Mouse (Mus musculus): ENCODE data around the gene Acvr1b.

Gene Acvr1b

DNA sequence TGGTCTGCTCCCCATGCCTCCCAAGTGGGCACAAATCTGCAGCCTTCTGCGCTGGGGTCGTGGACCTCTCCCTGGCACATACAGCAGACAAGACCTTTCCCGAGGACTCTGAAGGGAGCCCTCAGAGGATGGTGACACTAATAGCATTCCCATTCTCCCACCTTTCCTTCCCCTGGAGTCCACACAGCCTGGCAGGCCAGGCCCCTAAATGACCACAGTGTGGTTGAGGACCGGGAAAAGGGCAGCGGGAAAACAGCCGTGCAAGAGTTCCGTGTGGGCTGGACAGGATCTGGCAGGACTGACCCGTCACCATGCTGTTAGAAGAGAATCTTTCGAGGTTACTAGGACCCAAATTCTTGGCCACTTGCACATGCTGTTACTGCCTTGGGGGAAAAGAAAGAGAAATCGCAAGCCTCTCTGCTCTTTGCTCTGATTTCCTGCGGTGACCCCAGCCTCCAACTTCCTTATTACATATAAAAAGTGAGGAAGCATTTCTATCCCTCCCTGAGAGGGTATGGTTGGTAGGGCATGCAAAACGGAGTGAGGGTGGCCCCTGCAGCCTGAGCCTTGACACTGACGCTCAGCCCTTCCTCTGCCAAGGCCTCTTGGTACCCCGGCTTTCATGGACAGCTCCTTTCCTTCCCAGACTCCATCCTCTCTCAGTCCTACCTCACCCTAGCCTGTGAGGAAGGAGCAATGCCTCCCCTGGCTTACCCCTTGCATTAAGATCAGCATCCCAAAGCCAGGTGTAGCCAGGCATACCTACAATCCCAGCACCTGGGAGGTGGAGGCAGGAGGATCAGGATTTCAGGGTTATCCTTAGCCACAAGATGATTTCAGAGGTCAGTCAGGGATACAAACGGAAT lies 27.5 kb upstream of the Acvr1b start:
- no peak for DNase-seq (ENCODE audit: low read depth)

DNA sequence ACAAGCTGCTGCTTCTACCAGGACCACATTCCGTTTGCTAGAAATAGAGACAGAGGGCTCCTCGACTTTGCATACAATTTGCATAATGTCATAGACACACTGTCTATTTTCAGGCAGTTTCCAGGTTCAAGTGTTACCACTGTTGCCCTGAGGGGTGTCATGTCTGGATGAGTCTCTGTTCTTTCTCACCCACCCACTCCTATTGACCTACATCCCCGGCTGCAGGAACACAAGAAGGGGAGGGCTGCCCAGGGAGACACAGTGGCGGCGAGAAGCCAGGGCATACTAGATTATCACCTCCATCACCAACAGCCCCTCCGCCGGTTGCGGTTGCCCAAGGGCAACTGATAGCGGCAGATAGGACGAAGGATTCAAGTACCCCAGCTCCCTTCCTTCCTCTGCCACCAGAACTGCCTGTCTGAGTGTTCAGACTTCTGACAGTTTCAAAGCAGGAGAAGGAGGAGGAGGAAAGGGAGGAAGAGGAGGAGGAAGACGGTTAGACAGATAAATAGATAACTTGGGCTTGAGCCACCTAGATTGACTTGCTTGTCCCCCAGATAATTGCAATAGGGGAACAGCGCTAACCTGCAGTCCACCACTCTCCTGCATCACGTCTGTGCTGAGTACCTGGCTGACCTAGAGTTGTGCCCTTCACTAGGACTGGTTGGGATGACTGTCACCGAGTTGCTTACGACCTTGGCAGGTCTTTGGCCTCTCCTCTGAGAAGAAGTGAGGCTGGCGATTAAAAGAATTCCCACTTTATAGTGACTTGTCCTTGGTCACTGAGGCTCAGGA lies 26.6 kb upstream of the Acvr1b start:
- no peak for DNase-seq (ENCODE audit: low read depth)

DNA sequence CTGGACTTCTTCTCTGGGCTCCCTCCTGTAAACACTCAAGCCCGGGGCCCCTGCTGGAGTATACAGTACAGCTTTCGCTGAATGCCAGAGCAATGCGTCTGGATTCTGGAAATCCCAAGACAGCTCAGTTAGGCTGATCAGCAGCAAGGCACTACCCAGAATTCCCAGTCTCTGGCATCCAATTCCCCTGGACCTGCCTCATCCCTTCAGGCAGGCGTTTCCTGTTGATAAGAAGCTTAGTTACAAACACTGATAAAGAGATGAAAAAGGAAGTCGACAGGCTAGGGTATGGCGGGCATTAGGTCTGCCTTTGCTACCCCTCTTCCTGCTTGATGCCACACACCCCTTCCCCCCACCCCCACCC lies 26.0 kb upstream of the Acvr1b start:
- no peak for DNase-seq (ENCODE audit: low read depth)

DNA sequence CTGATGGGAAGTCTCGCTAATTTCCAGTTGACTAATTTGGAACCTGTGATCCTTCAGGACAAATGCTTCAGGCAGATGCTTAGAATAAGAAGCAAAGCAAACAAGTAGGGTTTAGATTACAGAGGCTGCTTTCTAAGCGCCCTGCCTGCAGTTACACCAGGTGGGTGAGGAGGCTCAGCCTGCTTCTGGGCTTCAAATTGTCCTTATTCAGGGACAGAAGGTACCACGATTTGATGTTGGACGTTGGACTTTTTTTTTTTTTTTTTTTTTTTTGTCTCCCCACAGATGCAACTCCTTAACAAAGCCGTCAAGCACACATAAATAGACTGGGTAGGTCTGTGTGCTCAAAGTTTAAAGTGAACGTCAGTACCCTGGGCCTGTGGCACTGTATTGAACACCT lies 25.3 kb upstream of the Acvr1b start:
- no peak for DNase-seq (ENCODE audit: low read depth)

DNA sequence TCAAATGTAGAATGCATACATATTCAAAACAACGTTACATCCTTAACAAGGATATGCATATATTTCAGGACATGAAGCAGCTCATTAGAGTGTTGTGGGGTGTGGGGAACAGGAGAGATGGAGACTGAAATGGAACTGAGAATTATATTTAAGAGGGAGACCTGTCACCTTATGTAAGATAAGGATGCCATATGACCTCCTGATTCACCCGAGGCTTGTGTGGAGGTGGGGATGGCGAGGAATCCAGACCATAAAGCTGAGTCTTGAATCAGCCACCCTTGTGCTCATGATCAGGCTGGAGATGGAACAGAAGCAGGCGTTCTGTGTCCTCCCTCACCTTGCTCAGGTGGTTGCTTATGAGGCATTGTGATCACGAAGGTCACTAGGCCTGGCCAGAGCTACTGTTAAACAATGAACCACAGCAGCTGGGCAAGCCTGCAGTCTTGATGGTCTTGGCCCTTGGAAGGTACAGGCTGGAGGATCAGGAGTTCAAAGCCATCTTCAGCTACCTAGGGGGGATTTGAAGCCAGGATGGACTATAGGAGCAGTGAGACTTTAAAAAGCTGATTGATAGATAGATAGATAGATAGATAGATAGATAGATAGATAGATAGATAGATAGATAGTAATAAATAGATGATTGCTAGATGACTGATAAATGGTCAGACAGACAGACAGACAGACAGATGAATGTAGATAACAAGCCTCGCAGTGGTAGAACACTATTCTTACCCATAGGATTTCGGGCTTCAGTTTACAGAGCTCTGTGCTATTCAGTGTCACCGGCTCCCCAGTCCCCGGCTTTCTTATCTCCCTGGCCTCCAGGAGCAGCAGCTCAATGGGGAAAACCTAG lies 22.2 kb upstream of the Acvr1b start:
- DNase-seq (ENCODE audit: low read depth), result no peak

DNA sequence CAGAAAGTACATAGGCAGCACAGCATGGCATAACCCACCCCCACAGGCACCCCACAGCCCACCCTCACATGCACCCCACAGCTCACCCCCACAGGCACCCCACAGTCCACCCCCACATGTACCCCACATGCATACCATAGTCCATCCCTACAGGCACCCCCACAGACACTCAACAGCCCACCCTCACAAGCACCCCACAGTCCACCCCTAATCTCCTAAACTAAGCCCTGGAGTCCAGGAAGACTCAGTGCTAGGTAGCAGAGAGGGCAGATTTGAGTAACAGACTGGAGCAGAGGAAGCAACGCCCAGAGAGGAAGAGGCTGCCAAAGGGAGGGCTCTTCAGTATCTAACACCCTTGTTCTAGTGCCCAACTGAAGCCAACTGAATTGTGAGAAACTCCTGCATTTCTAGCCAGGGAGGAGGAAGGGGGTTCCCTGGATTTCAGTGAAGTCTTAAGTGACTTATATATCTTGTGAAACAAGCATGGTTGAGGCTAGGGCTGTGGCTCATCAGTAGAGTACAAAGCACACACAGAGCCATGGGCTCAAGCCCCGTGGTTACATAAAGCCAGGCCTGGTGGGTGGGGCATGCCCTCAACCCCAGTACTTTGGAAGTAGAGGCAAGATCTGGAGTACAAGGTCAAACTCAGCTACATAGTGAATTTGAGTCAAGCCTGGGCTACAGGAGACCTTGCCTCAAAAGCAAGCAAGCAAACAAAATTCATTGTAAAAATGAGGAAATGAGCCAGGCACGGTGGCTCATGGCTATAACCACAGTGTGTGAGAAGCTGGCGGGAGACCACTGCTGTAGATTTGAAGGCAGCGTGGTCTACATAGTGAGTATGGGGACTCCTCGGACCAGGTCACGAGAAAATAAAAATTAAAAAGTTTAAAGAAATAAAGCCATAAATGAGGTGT lies 18.9 kb upstream of the Acvr1b start:
- no peak for DNase-seq (ENCODE audit: low read depth)

DNA sequence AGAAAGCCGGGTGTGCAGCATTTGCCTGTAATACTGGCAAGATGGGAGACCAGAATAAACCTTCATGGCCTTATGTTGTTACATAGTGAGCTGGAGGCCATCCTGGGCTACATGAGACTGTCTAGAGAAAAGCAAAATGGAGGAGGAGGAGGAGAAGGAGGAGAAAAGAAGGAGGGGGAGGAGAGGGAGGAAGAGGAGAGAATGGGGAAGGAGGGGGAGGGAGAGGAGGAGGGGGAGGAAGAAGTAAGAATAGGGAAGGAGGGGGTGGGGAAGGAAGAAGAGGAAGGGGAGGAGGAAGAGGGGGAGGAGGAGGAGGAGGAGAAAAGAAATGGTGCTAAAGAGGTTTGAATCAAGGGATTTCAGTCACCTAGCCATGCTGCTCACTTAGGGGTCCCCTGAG lies 13.7 kb upstream of the Acvr1b start:
- no peak for DNase-seq (ENCODE audit: low read depth)

DNA sequence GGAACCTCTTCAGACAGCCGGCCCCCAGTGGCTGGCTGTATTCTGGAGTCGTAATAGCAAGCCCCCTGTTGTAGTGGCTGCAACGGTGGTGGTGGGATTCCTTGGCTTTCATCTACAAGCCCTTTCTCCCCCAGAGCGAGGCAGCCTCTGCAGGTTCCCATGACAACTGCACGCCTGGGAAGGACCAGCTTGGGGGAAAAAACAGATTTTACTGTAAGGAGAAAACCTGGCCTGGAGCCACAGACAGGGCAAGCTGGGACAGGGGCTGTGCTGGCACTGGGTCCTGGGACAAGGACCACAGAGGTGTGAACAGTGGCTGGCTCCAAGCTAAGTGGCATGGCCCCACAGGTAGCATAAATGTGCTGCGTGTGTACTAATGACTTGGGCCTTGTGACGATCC lies 13.3 kb upstream of the Acvr1b start:
- no peak for DNase-seq (ENCODE audit: low read depth)

DNA sequence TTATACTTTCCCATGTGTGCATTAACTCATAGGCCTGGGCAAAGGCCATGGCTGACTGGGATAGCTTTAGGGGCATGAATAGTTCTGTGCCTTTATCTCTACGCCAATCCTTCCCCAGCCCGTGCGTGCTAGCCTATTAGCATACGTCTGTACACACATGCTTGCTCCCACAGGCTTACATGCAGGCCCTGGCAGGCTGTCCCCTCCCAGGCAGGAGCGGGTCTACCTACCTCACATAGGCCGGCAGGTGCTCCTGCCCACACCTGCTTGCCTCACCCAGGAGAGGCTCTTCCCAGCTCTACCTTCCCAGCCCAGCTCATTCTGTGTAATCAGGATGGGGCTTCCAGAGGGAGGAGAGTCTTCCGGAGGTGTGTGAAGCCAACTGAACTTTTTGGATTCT lies 12.3 kb upstream of the Acvr1b start:
- no peak for DNase-seq (ENCODE audit: low read depth)

DNA sequence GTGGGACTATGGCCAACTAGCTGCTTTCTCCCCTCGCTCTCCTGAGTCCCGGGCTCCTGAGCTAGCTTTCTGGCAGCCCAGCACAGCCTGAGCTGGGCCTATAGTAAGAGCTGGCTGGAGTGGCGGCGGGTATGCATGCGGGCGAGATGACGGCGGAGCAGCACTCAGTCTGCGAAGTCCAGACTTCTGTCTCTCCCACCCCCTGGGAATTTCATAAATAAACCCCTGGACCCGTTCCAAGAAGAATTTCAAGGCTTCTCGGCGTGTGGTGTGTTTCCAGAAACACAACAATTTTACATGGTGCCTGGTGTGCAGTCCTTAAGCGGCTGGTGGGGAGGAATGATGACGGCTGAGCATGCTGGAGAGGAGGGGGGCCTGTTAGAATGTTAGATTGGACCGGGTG lies 10.8 kb upstream of the Acvr1b start:
- no peak for DNase-seq (ENCODE audit: low read depth)

DNA sequence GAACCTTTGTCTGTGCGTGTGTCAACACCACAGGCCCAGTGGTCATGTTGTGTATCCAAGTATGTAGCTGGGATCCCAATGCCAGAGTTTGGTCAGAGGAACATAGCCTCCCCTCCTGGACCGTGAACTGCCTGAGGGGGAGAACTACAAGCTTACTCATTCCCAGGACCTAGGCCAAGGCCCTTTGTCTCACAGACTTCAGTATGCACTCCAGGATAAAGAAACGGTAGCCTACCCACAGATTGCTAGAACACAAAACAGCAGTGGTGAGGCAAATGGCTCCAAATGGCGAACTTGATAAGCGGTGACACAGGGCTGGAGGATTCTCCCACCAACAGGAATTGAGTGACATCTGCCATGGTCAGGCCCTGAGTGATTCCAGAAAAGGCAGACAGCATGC lies 10.0 kb upstream of the Acvr1b start:
- peak; percentile 82 for DNase-seq (ENCODE audit: low read depth)

DNA sequence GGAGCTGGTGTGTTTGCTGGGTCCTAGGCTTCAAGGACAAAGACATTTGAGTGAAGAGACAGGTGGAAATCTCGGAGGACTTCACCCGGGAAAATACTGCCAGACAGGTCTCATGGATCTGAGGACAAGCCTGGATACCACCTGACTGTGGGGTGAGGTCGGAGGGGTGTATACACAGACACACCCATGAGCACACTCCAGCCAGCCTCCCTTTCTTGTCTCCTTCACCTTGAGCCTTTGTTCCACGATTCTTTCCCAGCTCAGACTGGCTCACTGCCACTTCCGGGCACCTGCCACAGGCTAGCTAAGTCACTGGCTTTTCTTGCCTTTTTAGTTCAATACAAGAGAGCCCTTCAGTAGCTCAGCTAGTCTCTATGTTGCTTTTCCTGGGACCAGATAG lies 9.6 kb upstream of the Acvr1b start:
- no peak for DNase-seq (ENCODE audit: low read depth)

DNA sequence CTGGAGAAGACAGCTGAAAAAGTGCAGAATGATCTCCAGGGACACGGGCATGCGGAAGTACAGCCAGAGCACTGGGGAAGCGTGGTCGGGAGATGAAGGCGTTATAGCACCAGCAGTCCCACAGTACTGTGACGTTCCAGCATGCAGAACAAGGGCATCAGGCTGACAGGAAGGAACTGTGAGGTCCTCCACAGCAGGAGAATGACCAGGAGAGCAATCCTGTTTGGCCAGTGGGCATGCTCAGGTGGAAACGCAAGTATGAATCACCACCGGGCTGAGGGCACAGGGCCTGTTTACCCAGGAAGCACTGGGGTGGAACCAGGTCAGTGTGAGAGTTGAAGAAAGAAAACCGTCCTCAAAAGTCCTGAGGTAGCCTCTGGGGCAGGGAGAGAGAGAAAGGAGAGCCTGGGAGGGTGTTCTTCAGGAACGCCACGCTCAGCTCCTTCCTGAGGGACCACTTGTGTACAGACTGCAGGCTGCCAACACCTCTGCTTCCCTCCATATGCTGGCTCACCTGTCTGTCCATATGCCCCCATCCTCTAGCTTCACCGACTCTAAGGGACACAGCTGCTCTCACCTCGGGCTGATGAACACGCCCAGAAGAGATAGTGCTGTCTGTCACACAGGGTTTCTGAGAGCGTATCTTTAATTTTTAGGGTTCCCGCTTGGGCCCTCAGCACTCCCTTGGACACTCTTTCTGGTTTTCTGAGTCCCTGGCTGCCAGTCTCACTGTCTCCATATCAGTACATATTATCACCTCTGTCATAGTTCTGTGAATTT lies 8.0 kb upstream of the Acvr1b start:
- DNase-seq (ENCODE audit: low read depth), result no peak

DNA sequence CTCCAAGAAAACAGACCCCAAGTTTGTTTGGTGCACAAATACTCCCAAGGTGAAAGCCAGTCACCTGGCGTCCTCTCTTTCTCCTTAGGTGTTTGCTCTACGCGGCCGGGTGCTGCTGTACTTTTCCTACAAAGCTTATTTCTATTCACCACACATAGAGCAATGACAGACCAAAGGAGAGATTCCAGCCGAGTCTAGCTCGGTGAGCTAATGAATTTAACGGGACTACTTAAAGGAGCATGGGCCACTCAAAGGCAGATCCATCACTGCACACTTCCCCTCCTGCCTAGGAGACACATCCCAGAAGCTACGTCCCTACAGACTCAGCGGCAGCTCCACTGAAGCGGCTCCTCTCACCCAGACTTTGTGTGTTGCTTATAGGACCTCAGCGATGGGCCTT lies 6.3 kb upstream of the Acvr1b start:
- no peak for DNase-seq (ENCODE audit: low read depth)

DNA sequence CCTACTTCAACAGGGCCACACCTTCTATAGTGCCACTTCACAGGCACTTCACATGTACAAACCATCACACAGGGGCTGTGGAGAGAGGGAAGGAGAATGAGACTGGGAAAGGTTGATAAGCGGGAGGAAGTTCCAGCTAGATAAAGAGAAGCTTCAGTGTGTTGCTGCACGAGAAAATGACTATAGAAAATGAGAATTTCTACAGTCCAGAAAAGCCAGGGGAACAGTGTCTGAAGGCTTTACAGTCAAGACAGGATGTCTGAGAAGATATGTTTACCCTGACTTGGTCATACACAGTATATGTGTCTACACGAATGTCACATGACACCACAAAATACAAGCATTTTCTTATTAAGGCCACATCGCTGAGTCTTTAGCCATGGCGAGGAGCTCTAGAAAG lies 4.0 kb upstream of the Acvr1b start:
- DNase-seq (ENCODE audit: low read depth), result no peak

DNA sequence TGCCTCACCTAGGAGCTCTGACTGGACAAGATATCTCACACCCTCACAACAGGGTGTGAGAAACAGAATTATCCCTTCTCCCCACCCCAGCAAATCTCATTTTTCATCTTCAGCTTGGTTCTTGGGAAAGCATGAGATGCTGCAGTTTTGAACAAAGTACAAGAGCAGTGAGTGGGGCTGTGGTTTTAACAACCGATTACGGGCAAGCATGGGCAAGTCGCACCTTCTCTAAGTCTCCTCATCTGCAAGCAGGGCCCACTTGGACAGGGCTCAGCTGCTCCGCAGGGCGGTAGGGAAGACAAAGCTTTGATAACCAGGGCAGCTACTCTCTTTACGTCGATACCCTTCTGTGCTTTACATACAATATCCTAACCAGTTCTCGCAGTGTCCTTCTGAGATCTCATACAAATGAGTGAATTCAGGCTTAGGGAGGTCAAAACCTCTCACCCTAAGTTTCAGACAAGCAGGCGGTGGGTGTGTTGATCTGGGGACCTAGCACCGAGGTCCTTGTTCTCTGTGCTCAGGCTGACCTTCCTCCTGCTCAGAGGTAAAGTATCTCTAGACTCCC lies 3.4 kb upstream of the Acvr1b start:
- no peak for DNase-seq (ENCODE audit: low read depth)

DNA sequence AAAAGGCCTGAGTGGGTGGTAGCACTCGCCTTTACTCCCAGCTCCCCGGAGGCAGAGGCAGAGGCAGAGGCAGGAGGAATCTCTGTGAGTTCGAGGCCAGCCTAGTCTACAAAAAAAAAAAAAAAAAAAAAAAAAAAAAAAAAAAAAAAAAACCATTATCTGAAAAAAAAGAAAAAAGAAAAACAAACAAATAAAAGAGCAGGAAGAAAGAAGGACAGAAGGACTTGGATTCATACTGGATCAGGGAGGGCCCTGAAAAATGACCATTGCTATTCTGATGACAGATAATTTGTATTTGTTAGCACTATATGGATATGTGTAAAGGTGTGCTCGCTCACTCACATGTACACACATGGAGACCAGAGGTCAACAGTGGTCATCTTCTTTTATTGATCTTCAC lies 2.6 kb upstream of the Acvr1b start:
- no peak for DNase-seq (ENCODE audit: low read depth)

DNA sequence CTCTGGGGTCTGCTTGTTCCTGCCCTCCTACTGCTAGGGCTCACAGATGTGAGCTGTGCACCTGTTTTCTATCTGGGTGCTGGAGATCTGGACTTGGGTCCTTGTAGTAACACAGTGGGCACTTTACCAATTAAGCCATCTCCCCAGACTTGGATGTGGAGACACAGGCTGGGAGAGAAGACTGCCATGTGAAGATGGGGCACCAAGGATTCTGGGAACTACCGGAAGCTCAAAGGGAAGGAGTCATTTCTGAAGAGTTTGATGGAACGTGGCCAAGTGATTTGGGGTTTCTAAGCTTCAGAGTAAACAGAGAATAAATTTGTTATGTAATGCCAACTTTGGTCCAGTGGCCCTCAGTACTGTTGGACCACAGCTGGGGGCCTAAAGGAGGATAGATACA lies 1.9 kb upstream of the Acvr1b start:
- DNase-seq (ENCODE audit: low read depth), result no peak

DNA sequence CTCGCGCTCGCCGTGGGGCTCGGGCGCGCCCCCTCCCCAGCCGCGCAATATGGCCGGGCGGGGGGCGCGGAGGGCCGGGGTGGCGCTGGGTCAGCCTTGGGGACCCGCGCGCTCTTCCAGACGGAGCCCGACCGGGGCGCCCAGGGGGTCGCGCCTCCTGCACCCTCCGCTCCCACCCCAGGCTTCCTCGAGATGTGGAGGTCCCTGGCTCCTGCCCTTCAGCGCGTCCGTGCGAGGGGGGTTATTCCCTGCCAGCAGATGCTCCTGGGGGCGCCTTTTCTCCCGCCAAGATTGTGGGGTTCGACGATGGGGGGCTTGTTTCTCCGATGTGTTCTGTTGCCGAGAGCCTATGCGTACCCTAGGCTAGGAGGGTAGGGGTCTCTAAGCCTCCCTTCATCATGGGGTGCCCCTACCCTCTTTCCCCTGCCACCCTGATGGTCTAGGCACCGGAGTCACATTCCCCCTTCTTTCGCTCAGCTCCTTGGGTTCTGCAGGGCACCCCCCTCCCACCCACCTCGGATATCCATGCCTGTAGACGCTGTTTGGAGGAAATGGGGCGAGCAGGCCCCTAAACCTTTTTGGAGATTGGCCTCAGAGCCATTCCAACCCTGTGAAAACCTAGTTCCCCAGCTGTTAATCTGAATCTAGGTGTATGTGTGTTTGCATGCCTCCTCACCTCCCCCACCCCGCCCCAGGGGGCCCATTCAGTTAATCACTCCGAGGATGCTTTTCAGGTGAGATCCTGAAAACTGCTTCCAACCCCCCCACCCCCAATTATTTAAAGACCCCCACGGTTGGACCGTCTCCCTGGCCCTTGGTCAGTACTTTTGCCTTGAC lies 645 bp downstream of the Acvr1b start:
- DNase-seq (ENCODE audit: low read depth), result no peak

DNA sequence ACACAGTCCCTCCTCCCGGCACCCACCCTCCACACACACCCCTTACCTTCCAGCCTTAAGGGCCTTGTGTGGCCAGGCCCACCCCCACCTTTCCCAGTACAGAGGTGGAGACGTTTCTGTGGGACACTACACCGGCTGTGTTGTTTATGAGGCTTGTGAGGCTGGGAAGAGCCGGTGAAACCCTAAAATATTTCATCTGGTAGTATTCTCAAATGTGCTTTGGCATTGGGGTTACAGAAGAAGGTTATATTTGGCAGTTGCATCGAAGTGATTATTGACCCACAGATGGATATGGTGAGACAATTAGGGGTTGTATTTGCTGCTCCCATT lies 1.2 kb downstream of the Acvr1b start:
- DNase-seq (ENCODE audit: low read depth), result no peak

All from fibroblast of lung, adult 2 months (primary cell).